In the genomic region with DNA sequence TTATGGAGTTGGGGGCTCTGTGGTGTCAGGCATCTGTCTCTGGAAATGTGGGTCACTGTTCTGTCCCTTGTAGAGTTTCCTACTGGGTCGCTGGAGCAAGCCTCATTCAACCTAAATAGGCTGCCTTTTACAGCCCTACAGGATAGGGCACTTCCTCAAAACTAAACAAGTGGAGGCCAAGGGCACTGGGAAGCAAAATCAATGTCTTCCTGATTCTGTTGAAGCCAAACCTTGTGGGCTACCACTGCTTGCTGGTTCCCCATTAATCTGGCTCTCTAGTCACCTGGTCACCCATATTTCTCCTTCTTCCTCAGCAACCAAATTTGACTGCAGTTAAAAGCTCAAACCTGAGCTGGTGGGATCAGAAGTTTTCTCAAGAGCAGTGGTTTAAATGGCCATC, we compare ENCODE assay signal across 22 mouse cellular contexts. TPM values are rescaled to one million over a fixed set of nuclear protein-coding genes. Genes with fewer than 3 reads are reported as not detected.
A peak's percentile ranks its signal among the peaks of the same experiment; 100 is the strongest.
DNase-seq lines count a peak whose midpoint lies in the region; ATAC-seq and TF ChIP-seq lines count a peak whose summit lies in the region.
"Had no signal": no experiment of that assay in that cellular context is flagged by ENCODE, and none has a peak within 500 bp of the region (broad histone marks: within the 10 kb centered on the region; RNA-seq: fewer than 3 reads in every experiment).

No protein-coding gene starts in this region.

- 4% methylated on average over 1 of the region's 1 CpGs for WGBS in lung, adult 2 months

- DNase-seq in lung, postnatal 36 days: peak; percentile 19
- DNase-seq in lung, adult 2 months: no peak
- no peak for DNase-seq in urinary bladder, postnatal 14 days (ENCODE audit: low spot score)
- no peak for DNase-seq in left cerebral cortex, adult 2 months (ENCODE audit: extremely low spot score in 1 of 2, low spot score in 2 of 2)
- no peak for DNase-seq in left cerebral cortex, postnatal 10 days (ENCODE audit: extremely low spot score in 1 of 2, low spot score in 2 of 2)
- DNase-seq: adrenal gland, postnatal 10 days; cerebellum, adult 11-12 months; cerebellum, adult 9-11 months; cerebellum, postnatal 36 days; gastrocnemius, adult 2 months; gastrocnemius, postnatal 25 days; heart, adult 18-20 months had no signal

- TF ChIP-seq POLR2A in lung, adult 2 months (IDR thresholded peaks at IDR 0.05; ENCODE audit: borderline replicate concordance, extremely low read depth, low read depth, low read length): no peak

- peak; percentile 64 for ATAC-seq in common myeloid progenitor, adult 5-6 weeks (replicated peaks; ENCODE audit: low read depth, poor library complexity, severe bottlenecking)
- peak; percentile 55 for ATAC-seq in megakaryocyte progenitor cell, adult 5-6 weeks (replicated peaks; ENCODE audit: poor library complexity)
- ATAC-seq: forebrain, embryonic 14.5 days; intestine, embryonic 16.5 days had no signal

- no peak overlapping the region for H3K4me3 ChIP-seq in lung, adult 2 months (replicated peaks; ENCODE audit: extremely low read depth, low read depth, low read length)
- H3K4me3 ChIP-seq in left cerebral cortex, adult 2 months: no peak overlapping the region
- H3K4me3 ChIP-seq: embryonic facial prominence, embryonic 15.5 days; erythroblast, embryonic 14.5 days; forebrain, embryonic 10.5 days; gastrocnemius, adult 2 months; heart, embryonic 13.5 days; hindbrain, embryonic 10.5 days; hindbrain, embryonic 15.5 days had no signal

- intact Hi-C loops in left cerebral cortex, adult 2 months (cut with DNase I): loop anchor here (5.0 kb wide), 4 partner anchors 71 to 1781 kb away; a partner anchor contains a TSS
- intact Hi-C loops in left cerebral cortex, postnatal 10 days (cut with DNase I): loop anchor here (10.0 kb wide), 1 partner anchor 1779 kb away; no protein-coding TSS in a partner anchor

- TF ChIP-seq CTCF in lung, adult 2 months (IDR thresholded peaks at IDR 0.05; ENCODE audit: insufficient read depth, low read length): no peak
- no peak for TF ChIP-seq CTCF in left cerebral cortex, adult 2 months (IDR thresholded peaks at IDR 0.05)

- H3K27ac ChIP-seq in left cerebral cortex, adult 2 months: no peak overlapping the region
- H3K27ac ChIP-seq: embryonic facial prominence, embryonic 15.5 days; forebrain, embryonic 10.5 days; gastrocnemius, adult 2 months; heart, embryonic 13.5 days; hindbrain, embryonic 10.5 days; hindbrain, embryonic 15.5 days had no signal

- H3K4me1 ChIP-seq in lung, adult 2 months (ENCODE audit: control insufficient read depth, insufficient read depth, low read length): 0 out of 2 replicates have a peak, but pooled peaks cover under 1% of the 10 kb centered on the region
- H3K4me1 ChIP-seq: embryonic facial prominence, embryonic 15.5 days; hindbrain, embryonic 10.5 days; hindbrain, embryonic 15.5 days had no signal

RNA-seq across cellular contexts. Expression of a gene that starts 19.5 kb away (rescaled TPM):
- polyA plus RNA-seq in lung, adult 2 months (2012; rRNA removed): 4.4 and 6.9 TPM in 2 replicates
- total RNA-seq in common myeloid progenitor, adult 5-6 weeks (2017): 3.3 and 6.1 TPM in 2 replicates
- total RNA-seq in megakaryocyte progenitor cell, adult 5-6 weeks (2015): 0.99 and 1.0 TPM in 2 replicates
- total RNA-seq in megakaryocyte progenitor cell, adult 5-6 weeks (2017): 0.21 and 1.3 TPM in 2 replicates
- total RNA-seq in left cerebral cortex, adult 2 months (2021): 10 to 100 TPM; 48.5 to 48.8 TPM
- total RNA-seq in left cerebral cortex, postnatal 10 days (2021): 10 to 100 TPM; 27.5 to 28.9 TPM
- polyA plus RNA-seq: erythroblast, embryonic 14.5 days had no signal
